Mouse (Mus musculus) heart, postnatal 0 days (tissue): ENCODE results near the gene Gm42791. TPM values are rescaled to one million over a fixed set of nuclear protein-coding genes. Genes with fewer than 3 reads are reported as not detected.
A peak's percentile ranks its signal among the peaks of the same experiment; 100 is the strongest.

Experiments
- ATAC-seq: fragments of 200-750 bp; cut with Nextera tagmentation; 2 replicates; pipeline ENCODE4 v1.8.0; 2017; ENCODE audit warnings: low read depth, moderate number of reproducible peaks, moderate library complexity; ENCODE audit not compliant: insufficient read depth
- DNase-seq: peaks from one replicate; pipeline ENCODE4 v3.0.0-alpha.2; 2016; ENCODE audit warnings: low spot score
- H3K27ac ChIP-seq: fragments of 300-500 bp; sonication (generic); 2 replicates; pipeline ENCODE4 v1.5.1; 2014; ENCODE audit warnings: low read depth, mild to moderate bottlenecking
- H3K27me3 ChIP-seq: fragments of 300-500 bp; sonication (generic); 2 replicates; pipeline ENCODE4 v1.6.1; 2014; ENCODE audit warnings: low read length, mixed read lengths; ENCODE audit not compliant: control insufficient read depth, insufficient read depth
- H3K36me3 ChIP-seq: fragments of 300-500 bp; sonication (generic); replicated peaks from 2 replicates; pipeline ENCODE4 v1.6.1; 2014; ENCODE audit warnings: low read length, mixed read lengths; ENCODE audit not compliant: control insufficient read depth, insufficient read depth
- H3K4me1 ChIP-seq: fragments of 300-500 bp; sonication (generic); 2 replicates; pipeline ENCODE4 v1.6.1; 2014; ENCODE audit warnings: antibody characterized with exemption; ENCODE audit not compliant: control insufficient read depth, insufficient read depth
- H3K4me2 ChIP-seq: fragments of 300-500 bp; sonication (generic); 2 replicates; pipeline ENCODE4 v1.6.1; 2014; ENCODE audit warnings: low read depth, mild to moderate bottlenecking, low read length, moderate library complexity
- H3K4me3 ChIP-seq: fragments of 300-500 bp; sonication (generic); 2 replicates; pipeline ENCODE4 v1.5.1; 2014; ENCODE audit warnings: low read depth, low read length
- H3K9ac ChIP-seq: fragments of 300-500 bp; sonication (generic); replicated peaks from 2 replicates; pipeline ENCODE4 v1.6.1; 2014; ENCODE audit warnings: low read depth, low read length, mixed read lengths
- H3K9me3 ChIP-seq: fragments of 300-500 bp; sonication (generic); replicated peaks from 2 replicates; pipeline ENCODE4 v1.6.1; 2016; ENCODE audit warnings: low read length; ENCODE audit not compliant: control insufficient read depth
- CTCF ChIP-seq: IDR thresholded peaks from 2 replicates; pipeline ENCODE4 v1.5.1; 2016; ENCODE audit warnings: antibody characterized with exemption, control low read depth, low read depth
- EP300 ChIP-seq: IDR thresholded peaks from 2 replicates; pipeline ENCODE4 v1.6.1; 2016; ENCODE audit warnings: antibody characterized with exemption, low read depth
- WGBS: fragments of 180-500 bp; shearing (Covaris S2); extraction: QIAGEN DNeasy Blood & Tissue Kit; methylation state at CpG from one replicate; pipeline ENCODE4 v1.1.7; 2014; 5-methylcytosine and 5-hydroxymethylcytosine counted together
- polyA plus RNA-seq: library from polyadenylated mRNA; unstranded; fragments of >200 nt; fragmentation: Nextera tagmentation; extraction: Ambion mirVana; gene quantifications from 2 replicates; pipeline ENCODE4 v1.2.1, GENCODE M21; 2015
- total RNA-seq: library from RNA; depleted of rRNA; stranded (reverse); fragments of >200 nt; gene quantifications from 2 replicates; pipeline ENCODE4 v1.2.3, GENCODE M21; 2014; ENCODE audit warnings: low replicate concordance; rRNA removed

Gene Gm42791
- not detected in 2 replicates for total RNA-seq
- 1.00 and 2.7 TPM in 2 replicates for polyA plus RNA-seq

GRCm38 (mm10) chr5:148994706-148995414 is at the start of gene Gm42791:
TSS of gene Gm42791 (minus strand) at chr5:148995147.
- Histone ChIP-seq H3K4me1 (peaks cover 19% of the 10 kb centered on the region; the same call in 1 of the 2 replicates), H3K36me3 (no peaks in the 10 kb centered on the region), H3K27ac (peak within 1 kb of the TSS; percentile 86), H3K4me3 (peak within 1 kb of the TSS; percentile 52), H3K9ac (peak within 1 kb of the TSS; percentile 66), H3K9me3 (no peaks in the 10 kb centered on the region), H3K4me2 (peak within 1 kb of the TSS; percentile 73), H3K27me3 (no peaks in the 10 kb centered on the region)
- TF ChIP-seq EP300, result peak; percentile 86
- TF ChIP-seq CTCF, result no peak
- ATAC-seq (peak; percentile 86), DNase-seq (peak; percentile 88)
- WGBS, result 1% methylated on average over 33 of the region's 33 CpGs

DNA sequence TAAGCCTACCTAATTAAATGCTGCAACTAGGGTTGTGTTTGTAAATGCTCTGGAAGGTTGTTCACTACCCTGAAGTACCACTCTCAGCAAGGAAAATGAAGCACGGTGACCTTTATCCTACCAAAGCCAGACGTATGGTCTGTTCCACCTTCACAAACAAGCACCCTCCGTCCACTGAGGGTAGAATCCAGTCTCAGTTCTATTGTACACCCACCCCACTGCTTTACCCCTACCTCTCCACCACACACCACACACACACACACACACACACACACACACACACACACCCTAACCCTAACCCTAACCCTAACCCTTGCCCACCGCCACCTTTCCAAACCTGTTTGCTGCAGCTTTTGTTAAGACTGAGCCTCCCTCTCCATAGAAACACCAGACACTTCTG is 49.1 kb upstream of the Gm42791 start:
- DNase-seq (no peak), ATAC-seq (no peak)
- Histone ChIP-seq H3K36me3 (peaks cover 26% of the 10 kb centered on the region), H3K9ac (no peak overlapping the region), H3K27ac (no peak overlapping the region), H3K4me2 (no peak overlapping the region), H3K4me3 (no peak overlapping the region), H3K9me3 (0 out of 2 replicates have a peak, but pooled peaks cover 4% of the 10 kb centered on the region), H3K27me3 (no peaks in the 10 kb centered on the region), H3K4me1 (no peaks in the 10 kb centered on the region)
- WGBS, result 79% methylated on average over 4 of the region's 4 CpGs
- TF ChIP-seq EP300 (no peak), CTCF (no peak)

DNA sequence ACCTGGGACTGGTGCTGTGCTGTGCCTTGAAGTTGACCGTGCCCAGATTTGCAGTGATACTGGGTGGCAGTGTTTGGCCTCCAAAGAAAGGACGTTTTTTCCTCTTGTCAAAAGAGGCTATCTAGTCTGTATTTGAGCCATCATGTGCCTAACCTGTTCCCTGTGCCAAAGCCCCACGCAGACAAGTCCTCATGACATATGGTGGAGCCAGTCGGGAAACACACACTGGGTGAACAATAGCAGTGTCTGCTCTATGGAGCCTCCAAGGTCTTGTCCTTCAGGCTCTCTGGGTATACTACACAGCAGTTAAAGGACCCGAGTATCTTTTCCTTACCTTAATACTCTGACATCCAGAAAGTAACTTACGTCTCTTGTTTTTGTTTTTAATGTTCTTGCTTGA is 48.3 kb upstream of the Gm42791 start:
- ATAC-seq, result no peak
- 85% methylated on average over 6 of the region's 6 CpGs for WGBS

DNA sequence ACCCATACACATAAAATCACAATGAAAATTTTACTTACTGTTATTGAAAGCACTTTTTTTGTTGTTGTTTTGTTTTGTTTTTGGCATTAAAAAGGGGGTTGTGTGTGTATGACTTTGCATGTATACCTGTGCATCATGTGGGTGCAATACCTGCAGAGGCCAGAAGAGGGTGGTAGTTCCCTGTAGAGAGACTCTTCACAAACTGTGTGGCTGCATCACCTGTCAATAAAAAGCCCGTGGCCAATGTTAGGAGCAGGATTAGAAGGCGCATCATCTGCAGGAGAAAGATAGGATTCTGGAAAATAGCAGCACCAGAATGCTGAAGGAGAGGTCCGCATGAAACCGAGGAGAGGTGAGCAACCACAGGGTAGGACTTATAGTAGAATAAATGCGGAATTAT is 44.9 kb upstream of the Gm42791 start:
- H3K4me2 ChIP-seq, result no peak overlapping the region
- WGBS, result 90% methylated on average over 5 of the region's 5 CpGs
- no peak for TF ChIP-seq EP300
- TF ChIP-seq CTCF, result peak; percentile 40
- ATAC-seq (no peak), DNase-seq (no peak)
- no peaks in the 10 kb centered on the region for H3K27me3 ChIP-seq
- H3K36me3 ChIP-seq, result no peaks in the 10 kb centered on the region
- H3K4me3 ChIP-seq, result no peak overlapping the region
- no peak overlapping the region for H3K9ac ChIP-seq
- no peak overlapping the region for H3K27ac ChIP-seq
- no peaks in the 10 kb centered on the region for H3K4me1 ChIP-seq
- H3K9me3 ChIP-seq, result 0 out of 2 replicates have a peak, but pooled peaks cover 4% of the 10 kb centered on the region

More for the DNA sequence above, 48.3 kb upstream of the Gm42791 start:
- Histone ChIP-seq H3K4me2 (no peak overlapping the region), H3K27ac (no peak overlapping the region), H3K36me3 (peaks cover 22% of the 10 kb centered on the region), H3K4me1 (no peaks in the 10 kb centered on the region), H3K4me3 (no peak overlapping the region), H3K9me3 (0 out of 2 replicates have a peak, but pooled peaks cover 4% of the 10 kb centered on the region), H3K27me3 (no peaks in the 10 kb centered on the region), H3K9ac (no peak overlapping the region)
- no peak for TF ChIP-seq CTCF
- TF ChIP-seq EP300, result no peak
- DNase-seq, result no peak

DNA sequence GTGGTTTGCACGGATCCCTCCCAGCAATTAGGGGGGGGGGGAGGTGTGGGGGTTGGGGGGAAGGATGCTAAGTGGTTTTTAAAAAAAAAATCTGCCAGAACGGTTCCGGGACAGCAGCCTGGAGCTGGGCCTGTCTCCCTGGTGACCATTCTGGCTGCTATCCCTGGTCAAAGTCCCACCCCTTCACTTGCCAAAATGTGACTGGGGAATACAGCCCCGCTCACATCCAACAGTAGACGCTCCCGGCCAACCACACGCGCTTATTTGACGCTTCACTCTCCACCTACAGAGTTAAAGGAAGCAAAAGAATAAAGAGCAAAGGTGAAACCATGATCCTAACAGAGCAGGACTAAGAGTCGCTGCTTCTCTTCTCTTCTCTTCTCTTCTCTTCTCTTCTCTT is 42.8 kb upstream of the Gm42791 start:
- no peak for TF ChIP-seq EP300
- no peak for TF ChIP-seq CTCF
- Histone ChIP-seq H3K9ac (no peak overlapping the region), H3K27me3 (no peaks in the 10 kb centered on the region), H3K4me1 (no peaks in the 10 kb centered on the region), H3K9me3 (0 out of 2 replicates have a peak, but pooled peaks cover 4% of the 10 kb centered on the region), H3K27ac (no peak overlapping the region), H3K36me3 (no peaks in the 10 kb centered on the region), H3K4me3 (no peak overlapping the region), H3K4me2 (no peak overlapping the region)
- WGBS, result 22% methylated on average over 10 of the region's 10 CpGs
- DNase-seq, result no peak
- no peak for ATAC-seq

DNA sequence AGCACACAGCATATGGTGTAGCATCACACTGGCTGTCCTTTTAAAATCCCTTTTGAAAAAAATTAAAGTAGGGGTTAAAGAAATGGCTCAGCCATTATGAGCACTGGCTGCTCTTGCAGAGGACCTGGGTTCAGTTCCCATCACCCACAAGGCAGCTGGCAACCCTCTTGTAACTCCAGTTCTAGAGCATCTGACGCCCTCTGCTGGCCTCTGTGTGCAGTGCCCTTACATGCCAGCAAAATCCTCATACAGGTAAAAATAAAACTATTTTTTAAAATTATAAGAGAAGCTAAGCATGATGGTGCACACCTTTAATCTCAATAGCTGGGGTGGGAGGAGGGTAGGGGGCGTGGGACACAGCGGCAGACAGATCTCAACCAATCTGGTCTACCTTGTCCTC is 42.0 kb upstream of the Gm42791 start:
- Histone ChIP-seq H3K27ac (no peak overlapping the region), H3K9me3 (0 out of 2 replicates have a peak, but pooled peaks cover 4% of the 10 kb centered on the region), H3K27me3 (no peaks in the 10 kb centered on the region), H3K4me3 (no peak overlapping the region), H3K36me3 (no peaks in the 10 kb centered on the region), H3K4me2 (no peak overlapping the region), H3K9ac (no peak overlapping the region), H3K4me1 (no peaks in the 10 kb centered on the region)
- ATAC-seq, result no peak
- TF ChIP-seq CTCF (no peak), EP300 (no peak)
- no peak for DNase-seq
- 96% methylated on average over 3 of the region's 3 CpGs for WGBS
